Mouse (Mus musculus) forebrain, embryonic 12.5 days (tissue): ENCODE measurements around the gene Qrfp. TPM values are rescaled to one million over a fixed set of nuclear protein-coding genes. Genes with fewer than 3 reads are reported as not detected.

Experiments
- ATAC-seq: fragments of 200-750 bp; cut with Nextera tagmentation; 2 replicates; pipeline ENCODE4 v1.8.0; 2017; ENCODE audit warnings: moderate TSS enrichment; ENCODE audit not compliant: low FRiP score
- H3K27ac ChIP-seq: fragments of 300-500 bp; sonication (generic); 2 replicates; pipeline ENCODE4 v1.5.1; 2016; ENCODE audit warnings: mild to moderate bottlenecking
- H3K27me3 ChIP-seq: fragments of 300-500 bp; sonication (generic); 2 replicates; pipeline ENCODE4 v1.6.1; 2016; ENCODE audit warnings: mild to moderate bottlenecking
- H3K36me3 ChIP-seq: fragments of 300-500 bp; sonication (generic); replicated peaks from 2 replicates; pipeline ENCODE4 v1.6.1; 2016; ENCODE audit warnings: mild to moderate bottlenecking
- H3K4me1 ChIP-seq: fragments of 300-500 bp; sonication (generic); 2 replicates; pipeline ENCODE4 v1.6.1; 2016
- H3K4me2 ChIP-seq: fragments of 300-500 bp; sonication (generic); 2 replicates; pipeline ENCODE4 v1.6.1; 2016; ENCODE audit warnings: mild to moderate bottlenecking, moderate library complexity
- H3K4me3 ChIP-seq: fragments of 300-500 bp; sonication (generic); replicated peaks from 2 replicates; pipeline ENCODE4 v1.5.1; 2016; ENCODE audit warnings: mild to moderate bottlenecking
- H3K9ac ChIP-seq: fragments of 300-500 bp; sonication (generic); 2 replicates; pipeline ENCODE4 v1.6.1; 2016; ENCODE audit warnings: mild to moderate bottlenecking
- H3K9me3 ChIP-seq: fragments of 300-500 bp; sonication (generic); 2 replicates; pipeline ENCODE4 v1.6.1; 2016
- WGBS: fragments of 180-500 bp; shearing (Covaris S2); methylation state at CpG from one replicate; pipeline ENCODE4 v1.1.7; 2016; 5-methylcytosine and 5-hydroxymethylcytosine counted together
- polyA plus RNA-seq: library from polyadenylated mRNA; unstranded; fragments of >200 nt; fragmentation: Nextera tagmentation; extraction: Ambion mirVana; gene quantifications from 2 replicates; pipeline ENCODE4 v1.2.1, GENCODE M21; 2016

Gene Qrfp
- polyA plus RNA-seq, 1 experiment from 2014 or later = not detected

DNA sequence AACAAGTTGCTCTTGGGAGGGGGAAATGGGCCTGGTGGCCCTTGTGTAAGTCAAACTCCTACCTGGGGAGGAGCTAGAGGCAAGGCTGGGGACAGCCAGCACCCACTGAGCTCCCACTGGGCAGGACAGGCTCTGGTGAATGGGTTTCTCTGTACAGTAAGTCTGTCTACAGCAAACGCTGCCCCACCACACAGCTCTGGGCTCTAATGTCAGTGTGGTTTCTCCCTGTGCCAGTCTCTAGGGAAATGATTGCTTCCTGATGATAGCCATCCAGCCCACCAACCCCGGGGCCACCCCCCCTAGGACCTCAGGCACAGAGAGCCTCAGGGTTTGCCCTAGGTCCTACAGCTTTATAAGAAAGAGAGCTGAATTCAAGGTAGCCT, 1.0 kb downstream of the Qrfp start:
- H3K36me3 ChIP-seq = peaks cover 4% of the 10 kb centered on the region
- H3K9ac ChIP-seq = no peak overlapping the region
- H3K27ac ChIP-seq = no peak overlapping the region; the same call in 1 of the 2 replicates
- H3K4me2 ChIP-seq = no peak overlapping the region
- H3K4me1 ChIP-seq = peaks cover 64% of the 10 kb centered on the region
- ATAC-seq = no peak
- no peaks in the 10 kb centered on the region for H3K9me3 ChIP-seq
- peaks cover 30% of the 10 kb centered on the region for H3K27me3 ChIP-seq
- WGBS = 55% methylated on average over 2 of the region's 2 CpGs
- H3K4me3 ChIP-seq = no peak overlapping the region

DNA sequence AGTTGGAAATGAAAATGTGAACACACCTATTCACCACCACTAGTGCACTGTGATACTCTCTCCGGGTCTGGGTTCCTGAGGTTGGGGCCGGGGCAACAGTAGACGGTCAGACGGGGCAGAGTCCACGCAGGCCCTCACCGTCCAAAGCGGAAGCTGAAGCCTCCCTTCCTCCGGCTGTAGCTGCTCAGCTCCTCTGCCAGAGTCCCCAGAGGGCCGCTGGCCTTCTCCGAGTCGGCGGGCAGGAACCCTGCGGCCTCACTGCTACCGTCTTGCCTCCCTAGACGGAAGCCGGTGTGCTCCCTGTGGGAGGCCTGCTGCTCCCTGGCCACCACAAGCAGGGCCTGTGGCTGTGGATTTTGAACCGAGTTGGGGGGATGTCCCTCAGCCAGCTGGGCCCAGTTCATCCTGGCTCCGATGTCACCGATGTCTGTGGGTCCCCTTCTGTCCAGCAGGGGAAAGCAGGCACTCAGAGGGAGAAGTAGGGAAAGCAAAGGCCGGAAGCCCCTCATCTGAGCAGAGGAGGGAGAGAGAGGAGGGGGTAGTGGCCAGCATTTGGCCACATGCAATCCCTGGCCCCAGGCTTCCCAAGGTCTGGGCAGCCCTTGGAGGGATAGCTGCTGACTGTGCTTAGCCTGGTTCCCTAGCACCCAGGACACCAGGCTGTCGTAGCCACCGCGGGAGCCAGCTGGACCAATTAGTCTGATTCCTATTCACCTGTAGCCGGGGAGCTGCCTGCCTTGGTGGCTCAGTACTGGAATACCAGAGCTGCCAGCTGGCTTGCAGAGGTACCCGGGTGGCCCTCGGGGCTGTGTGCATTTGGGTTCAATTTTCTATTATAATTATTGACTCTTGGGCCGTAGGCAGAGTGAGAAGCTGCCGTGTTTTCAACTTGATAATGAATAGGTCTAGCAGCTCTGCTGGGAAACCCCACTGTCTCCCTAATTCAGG, 1.7 kb downstream of the Qrfp start:
- Histone ChIP-seq H3K36me3 (peaks cover 11% of the 10 kb centered on the region), H3K27ac (peak overlapping the region; percentile 15; the same call in 1 of the 2 replicates), H3K4me2 (no peak overlapping the region), H3K27me3 (peaks cover 24% of the 10 kb centered on the region), H3K4me1 (peaks cover 64% of the 10 kb centered on the region), H3K4me3 (no peak overlapping the region), H3K9me3 (no peaks in the 10 kb centered on the region), H3K9ac (0 out of 2 replicates have a peak overlapping the region, but pooled peaks have one; percentile 17)
- ATAC-seq = no peak
- WGBS = 41% methylated on average over 28 of the region's 28 CpGs

DNA sequence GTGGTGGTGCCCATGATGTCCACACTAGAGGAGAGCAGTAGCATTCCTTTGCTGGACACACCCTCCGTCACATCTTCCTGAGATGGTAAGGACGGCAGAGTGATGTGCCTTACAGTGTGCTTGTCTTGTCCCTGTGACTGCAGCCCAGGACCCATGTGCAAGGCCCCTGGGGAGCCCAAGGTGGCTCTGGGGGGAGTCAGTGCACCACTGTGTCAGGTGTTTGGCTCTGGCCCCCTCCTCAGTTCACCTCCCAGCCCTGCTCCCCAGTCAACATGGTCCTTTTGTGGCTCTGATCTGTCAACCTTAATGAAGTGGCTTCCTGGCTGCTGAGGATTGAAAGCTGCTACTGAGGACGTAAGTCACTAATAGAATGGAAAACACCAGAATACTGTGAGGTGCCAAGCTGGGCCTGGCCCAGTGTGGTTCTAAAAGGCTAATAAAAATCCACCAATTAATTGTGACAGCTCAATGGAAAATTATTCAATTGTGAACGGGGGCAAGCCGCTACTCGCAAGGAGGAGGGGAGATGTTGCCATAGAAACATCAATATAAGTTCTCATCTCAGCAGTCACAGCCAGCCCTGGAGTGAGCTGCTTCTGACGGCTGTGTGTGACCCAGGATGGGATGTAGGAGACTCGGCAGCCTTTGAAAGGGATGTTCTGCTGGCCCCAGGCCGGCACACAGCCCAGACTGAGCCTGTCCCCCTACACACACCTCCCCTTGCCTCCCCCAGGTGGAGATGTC, 3.6 kb downstream of the Qrfp start:
- 23% methylated on average over 9 of the region's 9 CpGs for WGBS
- peak; percentile 42 for ATAC-seq

DNA sequence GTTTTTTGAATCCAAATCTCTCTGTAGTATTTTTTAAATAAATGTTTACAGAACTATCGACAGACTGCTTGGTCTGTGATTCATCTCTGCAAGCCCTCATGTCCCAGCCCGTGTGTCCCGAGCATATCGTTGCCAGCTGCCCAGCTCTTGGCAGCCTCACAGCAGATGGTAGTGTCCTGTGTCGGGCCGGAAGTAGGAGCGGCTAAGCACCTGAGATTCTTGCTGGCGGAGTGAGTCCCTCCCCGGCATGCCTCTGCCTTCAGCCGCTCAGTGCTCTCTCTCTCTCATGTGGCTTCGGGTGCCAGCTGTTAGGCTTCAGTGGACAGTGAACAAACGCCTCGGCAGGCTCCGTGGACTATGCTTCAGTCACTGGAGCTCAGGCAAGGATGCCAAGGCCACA, 6.9 kb downstream of the Qrfp start:
- Histone ChIP-seq H3K27ac (no peak overlapping the region), H3K4me3 (no peak overlapping the region), H3K27me3 (0 out of 2 replicates have a peak, but pooled peaks cover under 1% of the 10 kb centered on the region), H3K9me3 (no peaks in the 10 kb centered on the region), H3K9ac (no peak overlapping the region), H3K4me1 (peaks cover 41% of the 10 kb centered on the region), H3K36me3 (peaks cover 63% of the 10 kb centered on the region), H3K4me2 (no peak overlapping the region)
- WGBS = 92% methylated on average over 14 of the region's 14 CpGs
- no peak for ATAC-seq

More for the DNA sequence above, 3.6 kb downstream of the Qrfp start:
- Histone ChIP-seq H3K9me3 (no peaks in the 10 kb centered on the region), H3K4me2 (no peak overlapping the region), H3K27me3 (peaks cover 22% of the 10 kb centered on the region), H3K4me1 (peaks cover 64% of the 10 kb centered on the region), H3K9ac (peak overlapping the region; percentile 25; the same call in 1 of the 2 replicates), H3K27ac (peak overlapping the region; percentile 77), H3K4me3 (no peak overlapping the region), H3K36me3 (peaks cover 30% of the 10 kb centered on the region)

DNA sequence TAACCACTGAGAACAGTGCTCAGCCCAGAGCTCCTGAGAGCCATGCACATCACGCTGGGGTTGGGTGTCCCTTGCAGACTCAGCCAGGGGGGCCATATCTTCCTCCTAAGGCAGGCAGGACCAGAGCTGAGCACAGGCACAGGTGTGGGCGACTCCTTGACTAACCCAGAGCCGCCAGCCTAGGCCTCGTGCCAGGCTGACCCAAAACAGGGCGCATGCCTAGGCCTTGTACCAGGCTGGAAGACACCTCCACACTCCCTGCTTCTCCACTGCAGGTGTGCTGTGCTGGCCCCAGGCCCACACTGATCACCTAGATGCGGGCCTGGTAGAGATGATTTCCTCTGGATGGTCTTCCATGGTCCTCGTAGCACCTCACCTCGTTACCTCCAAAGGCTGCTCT, 7.6 kb downstream of the Qrfp start:
- H3K9me3 ChIP-seq = no peaks in the 10 kb centered on the region

DNA sequence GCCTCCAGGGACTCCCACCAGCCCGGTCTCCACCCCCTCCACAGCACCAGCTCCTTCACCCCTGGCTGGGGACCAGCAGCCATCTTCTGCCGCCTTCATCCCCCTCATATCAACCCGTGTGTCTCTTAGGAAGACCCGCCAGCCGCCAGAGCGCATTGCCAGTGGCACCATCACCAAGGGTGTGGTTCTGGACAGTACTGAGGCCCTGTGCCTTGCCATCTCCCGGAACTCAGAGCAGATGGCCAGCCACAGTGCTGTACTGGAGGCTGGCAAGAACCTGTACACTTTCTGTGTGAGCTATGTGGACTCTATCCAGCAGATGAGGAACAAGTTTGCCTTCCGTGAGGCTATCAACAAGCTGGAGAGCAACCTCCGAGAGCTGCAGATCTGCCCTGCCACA, 9.0 kb downstream of the Qrfp start:
- peaks cover 21% of the 10 kb centered on the region for H3K4me1 ChIP-seq
- no peak for ATAC-seq
- WGBS = 95% methylated on average over 9 of the region's 9 CpGs
- no peak overlapping the region for H3K4me2 ChIP-seq
- H3K27me3 ChIP-seq = no peaks in the 10 kb centered on the region
- H3K36me3 ChIP-seq = peaks cover 84% of the 10 kb centered on the region
- no peak overlapping the region for H3K4me3 ChIP-seq
- H3K9ac ChIP-seq = no peak overlapping the region
- H3K9me3 ChIP-seq = no peaks in the 10 kb centered on the region
- H3K27ac ChIP-seq = no peak overlapping the region

More for the DNA sequence above, 7.6 kb downstream of the Qrfp start:
- Histone ChIP-seq H3K27ac (no peak overlapping the region), H3K27me3 (no peaks in the 10 kb centered on the region), H3K4me3 (no peak overlapping the region), H3K9ac (no peak overlapping the region), H3K36me3 (peaks cover 70% of the 10 kb centered on the region), H3K4me2 (no peak overlapping the region), H3K4me1 (peaks cover 34% of the 10 kb centered on the region)
- WGBS = 94% methylated on average over 8 of the region's 8 CpGs
- no peak for ATAC-seq

DNA sequence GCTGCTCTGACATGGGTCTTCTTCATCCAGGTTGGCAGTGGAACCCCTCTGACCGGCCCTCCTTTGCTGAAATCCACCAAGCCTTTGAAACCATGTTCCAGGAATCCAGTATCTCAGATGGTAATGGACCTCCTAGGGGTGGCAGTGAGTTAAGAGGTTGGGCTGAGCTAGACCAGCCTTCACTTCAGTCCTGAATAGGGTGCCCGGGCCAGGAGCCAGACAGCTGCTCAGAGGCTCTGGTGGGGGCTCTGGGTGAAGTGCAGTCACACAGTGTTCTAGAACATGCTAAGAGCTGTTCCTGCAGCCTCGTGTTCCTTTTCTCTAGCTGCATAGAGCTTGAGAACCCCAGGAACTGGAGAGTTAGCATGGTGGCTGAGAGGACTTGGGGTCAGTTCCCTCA, 13.4 kb downstream of the Qrfp start:
- Histone ChIP-seq H3K4me2 (no peak overlapping the region), H3K36me3 (peaks cover 98% of the 10 kb centered on the region), H3K27ac (no peak overlapping the region), H3K4me1 (no peaks in the 10 kb centered on the region), H3K4me3 (no peak overlapping the region), H3K9ac (no peak overlapping the region), H3K27me3 (no peaks in the 10 kb centered on the region), H3K9me3 (no peaks in the 10 kb centered on the region)
- ATAC-seq = no peak
- 87% methylated on average over 3 of the region's 3 CpGs for WGBS

DNA sequence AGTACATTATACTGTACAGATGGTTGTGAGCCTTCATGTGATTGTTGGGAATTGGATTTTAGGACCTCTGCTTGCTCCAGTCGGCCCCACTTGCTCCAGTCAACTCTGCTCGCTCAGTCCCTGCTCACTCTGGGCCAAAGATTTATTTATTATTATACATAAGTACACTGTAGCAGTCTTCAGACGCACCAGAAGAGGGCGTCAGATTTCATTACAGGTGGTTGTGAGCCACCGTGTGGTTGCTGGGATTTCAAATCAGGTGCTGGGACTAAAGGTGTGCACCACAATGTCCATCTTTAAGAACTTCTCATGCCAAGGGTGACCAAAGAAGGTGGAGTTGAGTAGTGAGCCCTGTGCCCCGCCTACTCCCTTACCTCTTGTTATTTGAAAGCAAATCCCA, 17.8 kb downstream of the Qrfp start:
- H3K27me3 ChIP-seq = no peaks in the 10 kb centered on the region
- H3K9me3 ChIP-seq = no peaks in the 10 kb centered on the region
- H3K4me3 ChIP-seq = no peak overlapping the region
- 83% methylated on average over 6 of the region's 6 CpGs for WGBS
- no peak overlapping the region for H3K9ac ChIP-seq
- ATAC-seq = no peak
- no peaks in the 10 kb centered on the region for H3K4me1 ChIP-seq
- peaks cover 92% of the 10 kb centered on the region for H3K36me3 ChIP-seq
- no peak overlapping the region for H3K27ac ChIP-seq
- H3K4me2 ChIP-seq = no peak overlapping the region

DNA sequence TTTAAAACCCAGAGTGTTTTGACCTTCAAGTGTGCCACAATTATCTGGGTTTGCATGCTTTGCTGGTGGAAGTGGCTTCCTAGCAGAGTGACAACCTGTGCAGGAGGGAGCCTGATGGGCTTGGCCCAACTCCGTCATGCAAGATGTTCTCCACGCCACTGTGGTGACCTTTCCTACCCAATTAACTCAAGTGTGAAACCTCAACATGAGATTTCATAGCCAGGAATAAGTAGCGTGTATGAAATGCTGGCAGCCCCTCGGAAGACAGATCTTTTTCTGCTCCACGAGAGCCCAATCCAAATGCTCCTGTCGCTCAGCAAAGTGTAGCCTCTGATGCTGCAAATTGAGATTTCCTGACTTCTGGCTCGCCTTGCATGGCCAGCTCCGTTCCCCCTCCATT, 19.1 kb downstream of the Qrfp start:
- Histone ChIP-seq H3K27me3 (no peaks in the 10 kb centered on the region), H3K9ac (no peak overlapping the region), H3K4me1 (no peaks in the 10 kb centered on the region), H3K9me3 (no peaks in the 10 kb centered on the region), H3K4me2 (no peak overlapping the region), H3K36me3 (peaks cover 89% of the 10 kb centered on the region), H3K4me3 (no peak overlapping the region), H3K27ac (no peak overlapping the region)
- ATAC-seq = no peak
- WGBS = 93% methylated on average over 8 of the region's 8 CpGs

DNA sequence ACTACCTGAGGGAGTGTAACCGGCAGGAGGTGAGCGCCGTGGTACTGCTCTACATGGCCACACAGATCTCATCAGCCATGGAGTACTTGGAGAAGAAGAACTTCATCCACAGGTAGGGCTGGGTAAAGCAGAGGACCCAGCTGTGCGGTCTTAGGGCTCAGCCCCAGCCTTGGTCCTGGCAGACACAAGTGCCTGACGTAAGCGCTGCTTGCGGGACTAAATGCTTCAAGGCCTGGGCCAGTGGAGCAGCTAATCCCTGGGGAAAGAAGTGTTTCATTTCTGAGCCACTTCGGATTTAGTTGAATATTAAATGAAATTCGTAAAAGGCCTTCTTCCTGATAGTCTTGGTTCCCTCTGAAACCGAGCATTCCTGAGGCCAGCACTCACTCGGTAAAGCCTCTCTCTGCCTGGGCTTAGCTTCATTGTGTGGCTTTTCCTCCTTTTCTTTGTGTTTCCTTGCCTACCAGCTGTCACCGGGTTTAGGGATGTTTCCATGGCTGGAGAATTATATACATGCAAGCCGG, 19.6 kb downstream of the Qrfp start:
- peaks cover 89% of the 10 kb centered on the region for H3K36me3 ChIP-seq
- peak overlapping the region; percentile 51 for H3K27ac ChIP-seq
- H3K4me1 ChIP-seq = no peaks in the 10 kb centered on the region
- no peak for ATAC-seq
- no peaks in the 10 kb centered on the region for H3K27me3 ChIP-seq
- H3K4me3 ChIP-seq = no peak overlapping the region
- no peaks in the 10 kb centered on the region for H3K9me3 ChIP-seq
- H3K9ac ChIP-seq = no peak overlapping the region
- H3K4me2 ChIP-seq = no peak overlapping the region
- 85% methylated on average over 13 of the region's 13 CpGs for WGBS

DNA sequence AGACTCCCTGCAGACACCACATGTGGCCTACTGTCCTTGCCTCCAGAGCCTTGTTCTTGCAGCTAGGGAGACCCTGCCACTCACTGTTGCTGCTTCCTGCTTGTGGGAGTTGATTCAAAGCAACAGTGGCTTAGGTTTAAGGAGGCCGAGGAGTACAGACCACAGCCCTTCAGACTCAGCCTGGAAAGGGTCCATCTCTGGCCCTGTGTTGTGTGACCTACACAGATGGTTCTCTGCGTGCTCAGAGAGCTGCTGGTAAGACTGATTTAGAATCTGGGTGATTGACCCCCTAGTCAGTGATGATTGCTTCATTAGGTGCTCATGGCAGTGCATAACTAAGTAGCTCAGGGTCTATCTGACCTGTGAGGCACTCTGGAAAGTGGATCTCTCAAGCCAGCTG, 21.2 kb downstream of the Qrfp start:
- no peak overlapping the region for H3K27ac ChIP-seq
- ATAC-seq = no peak
- H3K4me3 ChIP-seq = no peak overlapping the region
- no peak overlapping the region for H3K9ac ChIP-seq
- peaks cover 88% of the 10 kb centered on the region for H3K36me3 ChIP-seq
- WGBS = 91% methylated on average over 2 of the region's 2 CpGs
- no peak overlapping the region for H3K4me2 ChIP-seq
- H3K9me3 ChIP-seq = no peaks in the 10 kb centered on the region
- no peaks in the 10 kb centered on the region for H3K4me1 ChIP-seq
- H3K27me3 ChIP-seq = no peaks in the 10 kb centered on the region

DNA sequence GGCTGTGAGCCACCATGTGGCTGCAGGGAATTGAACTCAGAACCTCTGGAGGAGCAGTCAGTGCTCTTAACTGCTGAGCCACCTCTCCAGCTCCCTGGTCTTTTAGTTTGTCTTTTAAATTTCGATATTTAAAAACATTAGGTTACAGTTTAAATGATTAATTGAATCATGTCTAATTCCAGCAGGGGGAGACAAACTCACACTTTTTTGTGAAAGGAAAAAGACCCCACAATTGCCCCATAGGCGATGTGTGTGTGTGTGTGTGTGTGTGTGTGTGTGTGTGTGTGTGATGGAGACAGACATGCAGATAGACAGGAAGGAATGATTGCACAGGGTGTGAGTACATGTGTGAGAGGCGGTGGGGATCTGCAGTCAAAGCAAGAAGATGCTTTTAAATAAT, 22.2 kb downstream of the Qrfp start:
- Histone ChIP-seq H3K4me2 (no peak overlapping the region), H3K36me3 (peaks cover 89% of the 10 kb centered on the region), H3K4me1 (no peaks in the 10 kb centered on the region), H3K27me3 (no peaks in the 10 kb centered on the region), H3K9ac (no peak overlapping the region), H3K9me3 (no peaks in the 10 kb centered on the region), H3K4me3 (no peak overlapping the region), H3K27ac (no peak overlapping the region)
- WGBS = 76% methylated on average over 3 of the region's 3 CpGs
- ATAC-seq = no peak
